Mouse (Mus musculus) ES-Bruce4 (cell line): ENCODE results near the gene Ccdc162.

Source experiments
- CTCF ChIP-seq: IDR thresholded peaks from one replicate; pipeline ENCODE4 v1.8.1; 2011; ENCODE audit warnings: low read depth, low read length
- POLR2A ChIP-seq: IDR thresholded peaks from one replicate; pipeline ENCODE4 v1.8.1; 2011; ENCODE audit warnings: low read length; ENCODE audit not compliant: insufficient read depth

DNA sequence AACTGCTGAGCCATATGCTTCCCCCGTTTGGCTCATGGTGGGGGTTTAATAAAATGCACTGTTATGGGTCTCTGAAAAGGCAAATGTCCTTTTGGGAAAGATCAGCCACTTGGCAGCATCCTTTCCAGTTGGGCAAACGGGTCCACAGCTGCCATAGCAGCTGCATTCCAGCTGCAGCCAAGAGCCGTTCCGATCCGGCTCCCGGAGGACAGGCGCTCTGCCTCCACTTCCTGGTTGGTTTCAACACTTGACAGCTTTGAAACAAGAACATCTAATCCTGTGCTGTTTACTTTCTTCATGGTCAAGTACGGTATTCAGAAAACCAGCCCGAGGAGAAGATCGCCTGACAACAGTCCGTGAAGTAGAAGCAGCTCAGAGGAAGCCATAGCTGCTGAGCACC is 19.4 kb downstream of the Ccdc162 start:
- TF ChIP-seq CTCF, result no peak
- no peak for TF ChIP-seq POLR2A
